Mouse (Mus musculus): ENCODE measurements at regions not wholly inside any gene's neighbourhood (a gene's known extent, or its start where the extent isn't known, plus 50 kb on each side); places are given as distances from the start of the nearest gene placed in this dataset.

- Histone ChIP-seq H3K27me3 (ENCODE audit: control insufficient read depth, insufficient read depth, low read length) (no peaks in the 10 kb centered on the region), H3K79me2 (ENCODE audit: control insufficient read depth, insufficient read depth, low read length) (no peaks in the 10 kb centered on the region), H3K36me3 (ENCODE audit: control insufficient read depth, insufficient read depth, low read length) (no peaks in the 10 kb centered on the region), H3K9ac (ENCODE audit: low read depth, low read length) (no peak overlapping the region), H3K4me3 (ENCODE audit: insufficient read depth, low read depth, low read length) (no peak overlapping the region), H3K27ac (replicated peaks; ENCODE audit: insufficient read depth, low read depth, low read length) (no peak overlapping the region), H3K4me1 (ENCODE audit: control insufficient read depth, insufficient read depth, low read length) (peaks cover 13% of the 10 kb centered on the region)
- 10% methylated on average over 6 of the region's 6 CpGs for WGBS
- DNase-seq (ENCODE audit: extremely low read depth, low read depth, low spot score): peak; percentile 97
- TF ChIP-seq CTCF (IDR thresholded peaks at IDR 0.05; ENCODE audit: low read depth, low read length) (no peak), POLR2A (IDR thresholded peaks at IDR 0.05; ENCODE audit: extremely low read depth, insufficient read depth, low read length) (no peak)
These were observed 164.2 kb upstream of the Gm5148 start for GRCm38 (mm10) chr3:37888455-37888854.

- H3K79me2 ChIP-seq (ENCODE audit: control insufficient read depth, insufficient read depth, low read length): no peaks in the 10 kb centered on the region
- H3K9ac ChIP-seq (ENCODE audit: low read depth, low read length): no peak overlapping the region
- DNase-seq (ENCODE audit: extremely low read depth, low read depth, low spot score): no peak
- H3K27me3 ChIP-seq (ENCODE audit: control insufficient read depth, insufficient read depth, low read length): no peaks in the 10 kb centered on the region
- TF ChIP-seq CTCF (IDR thresholded peaks at IDR 0.05; ENCODE audit: low read depth, low read length): no peak
- no peak for TF ChIP-seq POLR2A (IDR thresholded peaks at IDR 0.05; ENCODE audit: extremely low read depth, insufficient read depth, low read length)
- H3K4me1 ChIP-seq (ENCODE audit: control insufficient read depth, insufficient read depth, low read length): peaks cover 13% of the 10 kb centered on the region
- no peak overlapping the region; the same call in 1 of the 2 replicates for H3K27ac ChIP-seq (replicated peaks; ENCODE audit: insufficient read depth, low read depth, low read length)
- no peak overlapping the region for H3K4me3 ChIP-seq (ENCODE audit: insufficient read depth, low read depth, low read length)
- 78% methylated on average over 3 of the region's 3 CpGs for WGBS
- no peaks in the 10 kb centered on the region for H3K36me3 ChIP-seq (ENCODE audit: control insufficient read depth, insufficient read depth, low read length)
These were observed 163.4 kb upstream of the Gm5148 start for GRCm38 (mm10) chr3:37887711-37888110.

DNA sequence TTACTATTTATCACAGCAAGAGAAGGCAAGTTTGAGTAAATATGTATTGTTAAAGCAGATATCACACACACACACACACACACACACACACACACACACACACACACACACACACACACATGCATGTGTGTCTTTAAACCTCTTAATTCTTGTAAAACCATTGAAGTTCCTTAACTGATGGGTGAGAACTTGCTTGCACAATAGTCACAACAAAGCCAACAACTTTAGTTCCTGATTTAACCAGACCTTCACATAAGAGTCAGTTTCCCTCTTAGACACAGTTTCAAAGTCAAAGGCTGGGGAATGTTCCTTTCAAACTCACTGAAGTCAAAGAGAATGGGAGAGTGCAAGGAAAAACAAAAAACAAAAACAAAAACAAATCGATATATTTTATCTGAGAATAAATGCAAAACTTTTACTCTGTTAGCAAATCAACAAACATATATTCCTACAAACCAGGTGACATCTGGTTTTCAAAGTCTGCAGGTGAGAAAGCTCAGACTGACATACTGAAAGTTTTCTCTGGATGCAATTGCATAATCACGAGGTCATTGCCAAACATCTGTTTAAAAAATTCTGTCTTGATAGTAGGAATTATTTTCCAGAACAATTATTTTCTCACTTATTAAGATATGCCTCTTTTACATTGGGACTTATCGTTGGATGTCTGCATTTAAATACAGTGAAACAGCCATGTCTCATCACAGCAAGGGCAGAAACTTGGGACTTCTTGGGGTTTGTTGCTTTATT is 162.6 kb upstream of the Gm5148 start:
- Histone ChIP-seq H3K4me3 (ENCODE audit: insufficient read depth, low read depth, low read length) (no peak overlapping the region), H3K79me2 (ENCODE audit: control insufficient read depth, insufficient read depth, low read length) (no peaks in the 10 kb centered on the region), H3K27me3 (ENCODE audit: control insufficient read depth, insufficient read depth, low read length) (no peaks in the 10 kb centered on the region), H3K4me1 (ENCODE audit: control insufficient read depth, insufficient read depth, low read length) (peaks cover 13% of the 10 kb centered on the region), H3K9ac (ENCODE audit: low read depth, low read length) (no peak overlapping the region), H3K36me3 (ENCODE audit: control insufficient read depth, insufficient read depth, low read length) (no peaks in the 10 kb centered on the region), H3K27ac (replicated peaks; ENCODE audit: insufficient read depth, low read depth, low read length) (no peak overlapping the region)
- 65% methylated on average over 3 of the region's 3 CpGs for WGBS
- TF ChIP-seq CTCF (IDR thresholded peaks at IDR 0.05; ENCODE audit: low read depth, low read length) (no peak), POLR2A (IDR thresholded peaks at IDR 0.05; ENCODE audit: extremely low read depth, insufficient read depth, low read length) (no peak)
- DNase-seq (ENCODE audit: extremely low read depth, low read depth, low spot score): peak; percentile 50

- Histone ChIP-seq H3K9ac (ENCODE audit: low read depth, low read length) (no peak overlapping the region), H3K4me3 (ENCODE audit: insufficient read depth, low read depth, low read length) (no peak overlapping the region), H3K36me3 (ENCODE audit: control insufficient read depth, insufficient read depth, low read length) (no peaks in the 10 kb centered on the region), H3K4me1 (ENCODE audit: control insufficient read depth, insufficient read depth, low read length) (peaks cover 13% of the 10 kb centered on the region), H3K27ac (replicated peaks; ENCODE audit: insufficient read depth, low read depth, low read length) (no peak overlapping the region), H3K27me3 (ENCODE audit: control insufficient read depth, insufficient read depth, low read length) (no peaks in the 10 kb centered on the region), H3K79me2 (ENCODE audit: control insufficient read depth, insufficient read depth, low read length) (no peaks in the 10 kb centered on the region)
- 96% methylated on average over 6 of the region's 6 CpGs for WGBS
- DNase-seq (ENCODE audit: extremely low read depth, low read depth, low spot score): no peak
- TF ChIP-seq CTCF (IDR thresholded peaks at IDR 0.05; ENCODE audit: low read depth, low read length) (no peak), POLR2A (IDR thresholded peaks at IDR 0.05; ENCODE audit: extremely low read depth, insufficient read depth, low read length) (no peak)
These were observed 161.5 kb upstream of the Gm5148 start for GRCm38 (mm10) chr3:37885776-37886175.

DNA sequence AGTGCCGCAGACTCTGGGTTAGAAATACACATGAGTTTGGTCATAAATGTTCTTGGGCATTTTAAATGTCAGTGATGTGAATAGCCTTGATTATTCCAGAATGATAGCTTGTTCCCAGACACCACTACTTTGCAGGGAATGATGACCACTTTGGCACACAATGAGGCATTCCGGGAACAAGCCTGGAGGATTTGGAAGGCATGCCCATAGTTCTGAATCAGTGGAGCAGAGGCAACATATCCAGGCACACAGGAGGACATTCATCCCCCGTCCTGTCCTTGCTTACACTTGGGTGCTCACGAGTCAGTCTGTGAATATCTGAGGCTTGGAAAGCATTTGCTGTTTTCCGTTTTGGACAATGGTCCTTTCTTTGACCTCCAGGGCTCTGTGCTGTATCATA is 158.1 kb upstream of the Gm5148 start:
- H3K36me3 ChIP-seq (ENCODE audit: control insufficient read depth, insufficient read depth, low read length): no peaks in the 10 kb centered on the region
- DNase-seq (ENCODE audit: extremely low read depth, low read depth, low spot score): peak; percentile 26
- TF ChIP-seq CTCF (IDR thresholded peaks at IDR 0.05; ENCODE audit: low read depth, low read length) (no peak), POLR2A (IDR thresholded peaks at IDR 0.05; ENCODE audit: extremely low read depth, insufficient read depth, low read length) (no peak)
- no peak overlapping the region for H3K9ac ChIP-seq (ENCODE audit: low read depth, low read length)
- H3K79me2 ChIP-seq (ENCODE audit: control insufficient read depth, insufficient read depth, low read length): no peaks in the 10 kb centered on the region
- no peak overlapping the region for H3K4me3 ChIP-seq (ENCODE audit: insufficient read depth, low read depth, low read length)
- 77% methylated on average over 5 of the region's 5 CpGs for WGBS
- H3K27me3 ChIP-seq (ENCODE audit: control insufficient read depth, insufficient read depth, low read length): no peaks in the 10 kb centered on the region
- no peak overlapping the region for H3K27ac ChIP-seq (replicated peaks; ENCODE audit: insufficient read depth, low read depth, low read length)
- H3K4me1 ChIP-seq (ENCODE audit: control insufficient read depth, insufficient read depth, low read length): no peaks in the 10 kb centered on the region

GRCm38 (mm10) chr3:37881016-37881415 is 156.7 kb upstream of the Gm5148 start:
- DNase-seq (ENCODE audit: extremely low read depth, low read depth, low spot score): no peak
- TF ChIP-seq CTCF (IDR thresholded peaks at IDR 0.05; ENCODE audit: low read depth, low read length) (no peak), POLR2A (IDR thresholded peaks at IDR 0.05; ENCODE audit: extremely low read depth, insufficient read depth, low read length) (no peak)
- no peaks in the 10 kb centered on the region for H3K79me2 ChIP-seq (ENCODE audit: control insufficient read depth, insufficient read depth, low read length)
- H3K9ac ChIP-seq (ENCODE audit: low read depth, low read length): no peak overlapping the region
- no peaks in the 10 kb centered on the region; the same call in 1 of the 2 replicates for H3K4me1 ChIP-seq (ENCODE audit: control insufficient read depth, insufficient read depth, low read length)
- H3K27ac ChIP-seq (replicated peaks; ENCODE audit: insufficient read depth, low read depth, low read length): no peak overlapping the region
- H3K4me3 ChIP-seq (ENCODE audit: insufficient read depth, low read depth, low read length): no peak overlapping the region
- H3K36me3 ChIP-seq (ENCODE audit: control insufficient read depth, insufficient read depth, low read length): no peaks in the 10 kb centered on the region
- 90% methylated on average over 2 of the region's 2 CpGs for WGBS
- H3K27me3 ChIP-seq (ENCODE audit: control insufficient read depth, insufficient read depth, low read length): no peaks in the 10 kb centered on the region
